Comparison of ENCODE assay signal across 13 mouse cellular contexts in the genomic region with DNA sequence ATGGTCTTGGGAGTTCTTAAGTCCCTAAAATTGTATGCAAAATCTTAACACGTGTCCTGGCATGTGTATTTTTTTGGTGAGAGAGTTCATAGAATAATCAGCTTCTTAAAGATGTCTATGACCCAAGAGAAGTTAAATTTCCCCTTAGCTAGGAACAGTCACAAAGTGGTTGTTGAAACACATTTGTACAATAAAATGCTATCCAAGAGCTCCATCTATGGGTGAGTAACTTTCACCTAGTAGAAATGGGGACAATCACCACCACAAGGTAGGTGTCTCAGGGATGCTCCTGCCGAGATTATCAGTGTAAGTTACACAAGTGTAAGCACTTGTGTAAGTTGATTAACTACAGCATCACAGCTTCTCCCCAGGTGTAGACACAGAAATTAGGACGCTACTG.
A peak's percentile ranks its signal among the peaks of the same experiment; 100 is the strongest.
DNase-seq lines count a peak whose midpoint lies in the region; ATAC-seq and TF ChIP-seq lines count a peak whose summit lies in the region.
"Had no signal": no experiment of that assay in that cellular context is flagged by ENCODE, and none has a peak within 500 bp of the region (broad histone marks: within the 10 kb centered on the region; RNA-seq: fewer than 3 reads in every experiment).

No protein-coding gene starts in this region.

- DNase-seq in gastrocnemius, adult 18-20 months (ENCODE audit: low spot score): peak; percentile 14
- DNase-seq in gastrocnemius, postnatal 4 days (ENCODE audit: low spot score in 2 of 2): no peak
- no peak for DNase-seq in liver, postnatal 0 days
- no peak for DNase-seq in liver, embryonic 11.5 days (ENCODE audit: low spot score)
- DNase-seq in embryo, embryonic 11 days: peak; percentile 43
- DNase-seq in left cerebral cortex, postnatal 36 days (ENCODE audit: low spot score in 2 of 2): no peak
- no peak for DNase-seq in frontal cortex, postnatal 14 days (ENCODE audit: low spot score in 2 of 2)
- DNase-seq: adrenal gland, postnatal 25 days; kidney, postnatal 25 days; right cerebral cortex, postnatal 14 days had no signal

- H3K9ac ChIP-seq in liver, postnatal 0 days (replicated peaks): no peak overlapping the region
- no peak overlapping the region for H3K9ac ChIP-seq in liver, embryonic 11.5 days (ENCODE audit: low read depth, low read length)
- H3K9ac ChIP-seq: heart, embryonic 15.5 days; neural tube, embryonic 12.5 days had no signal

- H3K36me3 ChIP-seq in liver, postnatal 0 days (replicated peaks; ENCODE audit: insufficient read depth, low read length): peaks cover 18% of the 10 kb centered on the region
- 0 out of 2 replicates have a peak, but pooled peaks cover 2% of the 10 kb centered on the region for H3K36me3 ChIP-seq in liver, embryonic 11.5 days (ENCODE audit: control insufficient read depth, insufficient read depth, low read length)

- H3K4me3 ChIP-seq in liver, postnatal 0 days (ENCODE audit: low read depth, low read length): no peak overlapping the region
- H3K4me3 ChIP-seq in liver, embryonic 11.5 days (ENCODE audit: low read depth, low read length): no peak overlapping the region
- H3K4me3 ChIP-seq: heart, embryonic 15.5 days; neural tube, embryonic 12.5 days had no signal

- peak; percentile 53 for TF ChIP-seq CTCF in liver, postnatal 0 days (IDR thresholded peaks at IDR 0.05; ENCODE audit: low read depth)

- ATAC-seq in liver, postnatal 0 days: no peak
- no peak for ATAC-seq in liver, embryonic 11.5 days (replicated peaks; ENCODE audit: low FRiP score)
- ATAC-seq in CD4-positive, CD25-positive, alpha-beta regulatory T cell, adult 4 months: peak; percentile 70

- H3K27ac ChIP-seq in liver, postnatal 0 days (ENCODE audit: low read depth): no peak overlapping the region
- H3K27ac ChIP-seq in liver, embryonic 11.5 days (ENCODE audit: low read depth, low read length): no peak overlapping the region
- H3K27ac ChIP-seq: heart, embryonic 15.5 days; neural tube, embryonic 12.5 days had no signal

- H3K27me3 ChIP-seq in liver, postnatal 0 days (ENCODE audit: insufficient read depth, low read length): no peaks in the 10 kb centered on the region
- H3K27me3 ChIP-seq in liver, embryonic 11.5 days (replicated peaks; ENCODE audit: control insufficient read depth, insufficient read depth, low read length): no peaks in the 10 kb centered on the region
- H3K27me3 ChIP-seq: heart, embryonic 15.5 days; neural tube, embryonic 12.5 days had no signal

- no peaks in the 10 kb centered on the region for H3K9me3 ChIP-seq in liver, postnatal 0 days (ENCODE audit: low read length)
- no peaks in the 10 kb centered on the region for H3K9me3 ChIP-seq in liver, embryonic 11.5 days (ENCODE audit: control insufficient read depth, low read length)
- H3K9me3 ChIP-seq: heart, embryonic 15.5 days; neural tube, embryonic 12.5 days had no signal

- no peak for TF ChIP-seq EP300 in liver, postnatal 0 days (IDR thresholded peaks at IDR 0.05; ENCODE audit: low read depth)

- intact Hi-C loops in left cerebral cortex, postnatal 36 days (cut with DNase I): loop anchor here (5.0 kb wide), 1 partner anchor 107 kb away; no protein-coding TSS in a partner anchor

- H3K4me1 ChIP-seq in liver, postnatal 0 days (ENCODE audit: insufficient read depth): no peaks in the 10 kb centered on the region
- H3K4me1 ChIP-seq in liver, embryonic 11.5 days (replicated peaks; ENCODE audit: control insufficient read depth, insufficient read depth, low read length): no peaks in the 10 kb centered on the region
- H3K4me1 ChIP-seq: heart, embryonic 15.5 days; neural tube, embryonic 12.5 days had no signal

- WGBS in liver, postnatal 0 days (ENCODE audit: insufficient replicate concordance): 70% methylated on average over 3 of the region's 3 CpGs
- WGBS in liver, embryonic 11.5 days: 70% methylated on average over 3 of the region's 3 CpGs

- no peak overlapping the region for H3K4me2 ChIP-seq in liver, postnatal 0 days (ENCODE audit: low read depth, low read length)
- no peak overlapping the region for H3K4me2 ChIP-seq in liver, embryonic 11.5 days
- H3K4me2 ChIP-seq: heart, embryonic 15.5 days; neural tube, embryonic 12.5 days had no signal

Comparison
In these comparisons a context has a peak if more than half of its experiments do, and no peak if none do; other contexts are left out.
1. DNase-seq: peak in gastrocnemius, adult 18-20 months (single experiment) and embryo, embryonic 11 days (single experiment); none in gastrocnemius, postnatal 4 days (0 of 2), liver, postnatal 0 days (single experiment), liver, embryonic 11.5 days (single experiment), left cerebral cortex, postnatal 36 days (0 of 2) and frontal cortex, postnatal 14 days (0 of 2).